Mouse (Mus musculus) liver, embryonic 14.5 days (tissue): ENCODE results near the gene Kcnq2. TPM values are rescaled to one million over a fixed set of nuclear protein-coding genes. Genes with fewer than 3 reads are reported as not detected.

Experiments
- ATAC-seq: fragments of 200-750 bp; cut with Nextera tagmentation; 2 replicates; pipeline ENCODE4 v1.8.0; 2017; ENCODE audit warnings: moderate number of reproducible peaks, mild to moderate bottlenecking, moderate library complexity; ENCODE audit not compliant: insufficient read depth
- DNase-seq, 3 experiments: peaks; one replicate each; pipeline ENCODE4 v3.0.0-alpha.2; 2012 to 2013; ENCODE audit warnings: low read depth in 3 of 3, low spot score in 3 of 3
- H3K27ac ChIP-seq: fragments of 300-500 bp; sonication (generic); 2 replicates; pipeline ENCODE4 v1.5.1; 2014; ENCODE audit warnings: moderate library complexity, mild to moderate bottlenecking, control low read depth, inconsistent platforms
- H3K27me3 ChIP-seq: fragments of 300-500 bp; sonication (generic); 2 replicates; pipeline ENCODE4 v1.6.1; 2014; ENCODE audit warnings: mild to moderate bottlenecking, low read length, moderate library complexity; ENCODE audit not compliant: control insufficient read depth, insufficient read depth
- H3K36me3 ChIP-seq: fragments of 300-500 bp; sonication (generic); replicated peaks from 2 replicates; pipeline ENCODE4 v1.6.1; 2014; ENCODE audit warnings: low read depth; ENCODE audit not compliant: control insufficient read depth, insufficient read depth
- H3K4me1 ChIP-seq, 2 experiments: fragments of 200-500 bp in 1 of 2; fragments of 300-500 bp in 1 of 2; sonication (generic) in 1 of 2; replicated peaks; 2 replicates each; pipeline ENCODE4 v1.6.1; 2012 to 2014; ENCODE audit warnings: antibody characterized with exemption in 1 of 2, inconsistent platforms in 1 of 2, low read length in 1 of 2; ENCODE audit not compliant: control insufficient read depth in 2 of 2, insufficient read depth in 2 of 2
- H3K4me2 ChIP-seq: fragments of 300-500 bp; sonication (generic); 2 replicates; pipeline ENCODE4 v1.6.1; 2014; ENCODE audit warnings: low read depth, mild to moderate bottlenecking, control low read depth, moderate library complexity
- H3K4me3 ChIP-seq, 2 experiments: fragments of 200-500 bp in 1 of 2; fragments of 300-500 bp in 1 of 2; sonication (generic) in 1 of 2; 2 replicates each; pipeline ENCODE4 v1.5.1; 2012 to 2014; ENCODE audit warnings: low read depth in 2 of 2, low read length in 2 of 2, mild to moderate bottlenecking in 2 of 2, control low read depth in 1 of 2, inconsistent platforms in 1 of 2, moderate library complexity in 1 of 2; ENCODE audit not compliant: insufficient read depth in 1 of 2
- H3K9ac ChIP-seq: fragments of 300-500 bp; sonication (generic); replicated peaks from 2 replicates; pipeline ENCODE4 v1.6.1; 2014; ENCODE audit warnings: mild to moderate bottlenecking, control low read depth, moderate library complexity
- H3K9me3 ChIP-seq: fragments of 300-500 bp; sonication (generic); 2 replicates; pipeline ENCODE4 v1.6.1; 2016; ENCODE audit warnings: low read length, mixed read lengths; ENCODE audit not compliant: control insufficient read depth
- CTCF ChIP-seq: IDR thresholded peaks from 2 replicates; pipeline ENCODE4 v1.5.1; 2016; ENCODE audit warnings: antibody characterized with exemption, low read depth, control low read depth
- EP300 ChIP-seq: IDR thresholded peaks from 2 replicates; pipeline ENCODE4 v1.6.1; 2016; ENCODE audit warnings: antibody characterized with exemption, low read depth
- WGBS: fragments of 180-500 bp; shearing (Covaris S2); extraction: QIAGEN DNeasy Blood & Tissue Kit; methylation state at CpG from one replicate; pipeline ENCODE4 v1.1.7; 2014; ENCODE audit not compliant: insufficient replicate concordance; 5-methylcytosine and 5-hydroxymethylcytosine counted together
- polyA plus RNA-seq, 2 experiments: library from polyadenylated mRNA; depleted of rRNA in 1 of 2; stranded (reverse) in 1 of 2; unstranded in 1 of 2; fragments of >200 nt; fragmentation: Nextera tagmentation in 1 of 2; extraction: Ambion mirVana in 1 of 2; gene quantifications; 2 replicates each; pipeline versions ENCODE4 v1.2.1 to v1.2.3; 2012 to 2014

Gene Kcnq2
- polyA plus RNA-seq (2012; rRNA removed): 0.06 and 0.16 TPM in 2 replicates
- polyA plus RNA-seq (2014; fragmentation: Nextera tagmentation; extraction: Ambion mirVana): 0.06 and 0.08 TPM in 2 replicates

GRCm38 (mm10) chr2:181134591-181135445, at the start of gene Kcnq2:
TSS of gene Kcnq2 (minus strand) at chr2:181135300.
- DNase-seq (no peak), ATAC-seq (no peak)
- TF ChIP-seq EP300: no peak
- TF ChIP-seq CTCF: no peak
- H3K4me1 ChIP-seq: no peaks in the 10 kb centered on the region
- H3K4me3 ChIP-seq: peak within 1 kb of the TSS in 1 of 2 experiments; percentile 24; a peak in 1 of 4 replicates
- no peak within 1 kb of the TSS for H3K9ac ChIP-seq
- peaks cover 41% of the 10 kb centered on the region for H3K27me3 ChIP-seq
- H3K4me2 ChIP-seq: peak within 1 kb of the TSS; percentile 38
- WGBS: 1% methylated on average over 104 of the region's 104 CpGs
- H3K36me3 ChIP-seq: no peaks in the 10 kb centered on the region
- H3K27ac ChIP-seq: no peak within 1 kb of the TSS
- no peaks in the 10 kb centered on the region for H3K9me3 ChIP-seq

GRCm38 (mm10) chr2:181180898-181181297, 45.8 kb upstream of the Kcnq2 start:
- H3K4me1 ChIP-seq: no peaks in the 10 kb centered on the region
- 52% methylated on average over 6 of the region's 6 CpGs for WGBS
- no peaks in the 10 kb centered on the region for H3K27me3 ChIP-seq
- no peaks in the 10 kb centered on the region for H3K36me3 ChIP-seq
- H3K4me2 ChIP-seq: no peak overlapping the region
- ATAC-seq: no peak
- no peak overlapping the region for H3K4me3 ChIP-seq
- no peak for DNase-seq
- no peaks in the 10 kb centered on the region for H3K9me3 ChIP-seq
- H3K9ac ChIP-seq: no peak overlapping the region
- no peak overlapping the region for H3K27ac ChIP-seq
- no peak for TF ChIP-seq EP300

GRCm38 (mm10) chr2:181178471-181178870, 43.4 kb upstream of the Kcnq2 start:
- Histone ChIP-seq H3K9me3 (no peaks in the 10 kb centered on the region), H3K4me1 (no peaks in the 10 kb centered on the region), H3K27me3 (no peaks in the 10 kb centered on the region), H3K4me3 (no peak overlapping the region), H3K4me2 (no peak overlapping the region), H3K36me3 (no peaks in the 10 kb centered on the region), H3K27ac (no peak overlapping the region), H3K9ac (no peak overlapping the region)
- no peak for TF ChIP-seq EP300
- TF ChIP-seq CTCF: no peak
- 42% methylated on average over 5 of the region's 5 CpGs for WGBS
- ATAC-seq (no peak), DNase-seq (no peak)

GRCm38 (mm10) chr2:181178015-181178414, 42.9 kb upstream of the Kcnq2 start:
- no peak for TF ChIP-seq EP300
- no peak for TF ChIP-seq CTCF
- Histone ChIP-seq H3K27ac (no peak overlapping the region), H3K9ac (no peak overlapping the region), H3K36me3 (no peaks in the 10 kb centered on the region), H3K4me2 (no peak overlapping the region), H3K27me3 (no peaks in the 10 kb centered on the region), H3K4me3 (no peak overlapping the region), H3K9me3 (no peaks in the 10 kb centered on the region), H3K4me1 (no peaks in the 10 kb centered on the region)
- ATAC-seq (no peak), DNase-seq (no peak)
- 46% methylated on average over 3 of the region's 3 CpGs for WGBS

- H3K27ac ChIP-seq: no peak overlapping the region
- H3K4me2 ChIP-seq: no peak overlapping the region
- H3K4me3 ChIP-seq: no peak overlapping the region
- TF ChIP-seq CTCF (no peak), EP300 (no peak)
- no peaks in the 10 kb centered on the region for H3K36me3 ChIP-seq
- no peaks in the 10 kb centered on the region for H3K27me3 ChIP-seq
- H3K4me1 ChIP-seq: no peaks in the 10 kb centered on the region
- 61% methylated on average over 3 of the region's 3 CpGs for WGBS
- DNase-seq: no peak
- no peaks in the 10 kb centered on the region for H3K9me3 ChIP-seq
- no peak for ATAC-seq
- no peak overlapping the region for H3K9ac ChIP-seq
These were observed 39.5 kb upstream of the Kcnq2 start for GRCm38 (mm10) chr2:181174646-181175045.
